Mouse (Mus musculus) mouse embryonic stem cell (cell line): ENCODE results near the gene Mapk14.

Experiments used
- in situ Hi-C, 2 experiments: fragments of 300-500 bp; cut with MboI; formaldehyde crosslinking; loops; 1 replicate in 1 of 2; 3 replicates in 1 of 2; pipeline ENCODE4 v1.14.3; 2019 to 2020; ENCODE audit warnings: low sequenced_read_pairs in 2 of 2, low pct_unique_long_range_greater_than_20kb in 1 of 2, mixed read lengths in 1 of 2; ENCODE audit not compliant: unreplicated experiment in 1 of 2

Gene Mapk14

DNA sequence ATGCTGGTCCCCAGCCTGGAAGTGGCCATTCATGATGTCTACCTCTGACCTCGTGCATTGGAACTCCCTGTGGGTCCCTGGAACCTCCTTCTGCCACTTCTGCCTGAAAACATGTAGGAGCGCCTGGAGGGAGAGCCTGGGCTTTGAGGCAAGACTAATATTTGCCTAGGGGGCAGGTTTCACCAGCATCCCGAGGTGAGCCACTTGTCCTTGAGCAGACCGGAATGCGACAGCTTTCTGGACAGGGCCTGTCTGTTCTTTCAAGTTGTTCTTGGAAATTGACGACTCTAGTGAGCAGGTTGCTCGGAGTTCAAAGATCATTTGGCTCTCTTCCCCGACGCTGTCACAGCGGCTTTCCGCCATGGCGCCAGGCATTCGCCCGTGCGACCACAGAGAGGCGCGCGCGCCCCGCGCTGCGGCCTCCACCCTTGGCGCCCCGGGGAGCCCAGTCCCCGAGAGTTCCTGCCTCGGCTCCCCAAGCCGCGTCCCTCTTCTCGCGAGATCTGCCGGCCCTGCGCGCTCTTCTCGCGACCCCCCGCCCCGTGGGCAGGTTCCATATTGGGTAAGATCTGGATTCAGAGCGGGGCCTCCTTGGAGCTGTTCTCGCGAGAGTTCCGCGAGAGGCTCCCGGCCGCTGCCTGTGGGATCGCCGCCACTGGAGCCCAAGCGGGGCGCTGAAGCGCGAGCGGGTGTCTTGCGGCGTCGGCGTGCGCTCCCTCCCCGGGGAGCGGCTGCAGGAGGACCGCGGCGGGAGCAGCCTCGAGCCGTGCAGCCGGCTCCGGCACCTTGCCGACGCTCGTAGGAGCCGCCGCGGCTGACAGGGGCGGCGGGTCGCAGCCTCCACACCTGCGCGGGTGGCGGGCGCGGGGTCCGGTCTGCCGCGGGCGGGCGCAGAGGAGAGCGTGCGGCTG is at the start of gene Mapk14:
Gene Mapk14, plus strand, starts transcription at position 554 of the 911 bp plus-strand sequence.
- in situ Hi-C loops: no loop called here

DNA sequence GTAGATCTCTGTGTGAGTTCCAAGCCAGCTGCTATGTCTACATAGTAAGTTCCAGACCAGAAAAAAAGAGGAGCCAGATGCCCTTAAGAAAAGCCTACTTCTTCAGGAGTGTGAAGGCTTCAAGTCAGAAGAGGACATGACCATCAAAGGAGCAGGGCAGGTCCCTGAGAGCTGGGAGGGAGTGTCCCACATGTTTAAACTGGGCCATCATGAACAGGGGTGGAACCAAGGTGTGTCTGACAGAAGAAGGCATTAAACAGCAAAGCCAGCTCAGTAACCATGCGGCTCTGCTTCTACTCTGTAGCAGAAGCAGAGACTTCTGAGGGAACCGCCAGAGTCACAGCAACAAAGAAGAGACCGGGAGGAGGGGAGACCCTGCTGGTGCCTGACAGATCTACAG is 47.4 kb upstream of the Mapk14 start:
- in situ Hi-C loops: no loop called here

DNA sequence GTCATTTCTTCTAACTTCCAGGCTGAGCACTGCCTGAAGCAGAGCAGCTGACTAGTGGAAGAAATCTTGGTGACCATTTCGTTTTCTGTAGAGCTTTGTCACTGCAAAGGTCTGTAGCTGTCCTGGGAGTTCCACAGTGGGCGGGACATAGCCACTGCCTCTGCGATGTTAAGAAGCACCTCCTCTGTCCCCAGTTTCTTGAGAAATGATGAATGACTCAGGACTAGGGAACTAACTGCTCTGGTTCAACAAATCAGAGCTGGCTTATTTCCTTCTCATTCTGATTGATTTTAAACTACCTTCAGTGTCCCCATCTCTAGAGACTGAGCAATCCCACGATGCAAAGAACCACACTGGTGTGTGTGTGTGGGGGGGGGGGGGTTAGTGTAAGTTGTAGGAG is 47.0 kb upstream of the Mapk14 start:
- in situ Hi-C loops: no loop called here

DNA sequence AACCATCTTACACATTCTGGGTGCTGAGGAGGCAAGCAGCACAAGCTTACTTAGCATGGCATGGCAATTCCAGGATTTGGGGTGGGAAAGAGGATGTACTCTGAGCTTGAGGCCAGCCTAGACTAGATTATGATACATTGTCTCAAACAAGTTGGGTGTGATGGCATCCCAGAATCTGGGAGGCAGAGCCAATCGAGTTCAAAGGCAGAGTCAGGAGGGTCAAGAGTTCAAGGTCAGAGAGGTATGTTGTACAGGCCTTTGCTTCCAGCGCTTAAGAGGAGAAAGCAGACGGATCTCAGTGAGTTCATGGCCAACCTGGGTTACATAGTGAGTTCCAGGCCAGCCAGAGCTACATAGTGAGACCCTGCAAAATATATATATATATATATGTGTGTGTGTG is 44.9 kb upstream of the Mapk14 start:
- in situ Hi-C loops: no loop called here

DNA sequence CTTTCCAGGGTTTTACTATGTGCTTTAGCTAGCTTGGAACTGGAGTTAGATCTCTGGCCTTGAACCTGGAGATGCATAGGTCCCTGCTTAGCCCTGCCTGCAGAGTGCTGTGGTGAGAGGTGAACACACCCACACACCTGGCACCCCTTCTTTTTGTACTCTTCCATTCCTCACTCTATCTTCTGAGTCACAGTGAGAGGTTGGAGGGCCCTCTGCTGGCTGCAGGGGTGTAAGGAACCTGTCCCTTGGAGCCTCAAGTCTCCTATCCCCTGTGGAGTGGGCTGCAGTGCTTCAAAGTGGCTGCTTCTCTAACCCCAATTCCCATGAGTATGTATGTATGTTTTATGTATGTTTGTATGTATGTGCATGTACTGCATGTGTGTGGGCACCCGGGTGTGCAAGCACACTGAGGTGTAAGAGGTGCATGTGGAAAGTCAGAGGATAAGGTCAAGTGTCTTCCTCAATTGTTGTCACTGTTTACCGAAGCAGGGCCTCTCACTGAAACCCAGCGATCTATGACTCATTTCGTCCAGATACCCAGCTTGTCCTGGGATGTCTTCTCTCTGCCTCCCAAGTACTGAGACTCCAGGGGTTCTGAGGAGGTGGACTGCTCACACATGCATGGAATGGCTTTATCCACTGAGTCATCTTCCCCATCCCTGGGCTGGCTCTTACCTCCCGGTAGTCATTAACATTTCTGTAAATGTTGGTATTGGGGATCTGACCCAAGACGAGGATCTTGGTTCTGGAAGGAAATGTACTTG is 42.3 kb upstream of the Mapk14 start:
- in situ Hi-C loops: no loop called here

DNA sequence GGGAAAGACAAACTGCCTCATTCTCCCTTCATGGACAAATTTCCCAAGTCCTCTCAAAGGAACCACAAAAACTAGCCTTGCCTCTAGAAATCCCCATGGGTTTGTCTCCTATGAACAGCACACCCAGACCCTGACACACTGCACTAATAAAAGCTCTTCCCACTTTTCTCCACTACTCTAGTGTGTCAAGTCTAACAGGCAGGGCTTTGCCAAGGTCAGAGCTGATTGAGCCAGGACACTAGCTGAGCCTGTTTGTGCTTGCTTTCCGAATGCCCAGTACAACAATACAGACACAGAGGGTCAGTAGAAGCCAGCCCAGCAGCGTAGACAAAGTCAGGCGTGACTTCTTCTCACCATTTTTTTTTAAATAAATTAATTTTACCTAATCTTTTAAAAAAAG is 40.9 kb upstream of the Mapk14 start:
- in situ Hi-C loops: no loop called here

DNA sequence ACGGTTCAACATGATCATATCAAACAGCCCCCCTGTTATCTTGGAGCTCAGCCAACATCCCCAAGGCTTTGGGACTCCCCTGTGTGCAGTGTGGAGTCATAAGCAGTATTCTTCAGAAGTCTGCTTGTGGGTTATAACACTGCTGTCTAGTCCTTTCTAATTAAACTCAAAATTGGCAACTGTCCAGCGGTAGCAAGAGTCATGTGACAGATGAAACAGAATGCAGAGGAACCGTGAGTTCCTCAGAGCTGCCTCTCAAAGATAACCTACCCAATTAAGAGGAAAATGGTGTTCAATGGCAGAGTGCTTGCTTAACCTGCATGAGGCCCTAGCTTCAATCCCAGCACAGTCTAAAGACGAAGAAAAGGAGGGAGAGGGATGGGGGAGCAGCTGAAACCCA is 33.2 kb upstream of the Mapk14 start:
- in situ Hi-C loops: no loop called here

DNA sequence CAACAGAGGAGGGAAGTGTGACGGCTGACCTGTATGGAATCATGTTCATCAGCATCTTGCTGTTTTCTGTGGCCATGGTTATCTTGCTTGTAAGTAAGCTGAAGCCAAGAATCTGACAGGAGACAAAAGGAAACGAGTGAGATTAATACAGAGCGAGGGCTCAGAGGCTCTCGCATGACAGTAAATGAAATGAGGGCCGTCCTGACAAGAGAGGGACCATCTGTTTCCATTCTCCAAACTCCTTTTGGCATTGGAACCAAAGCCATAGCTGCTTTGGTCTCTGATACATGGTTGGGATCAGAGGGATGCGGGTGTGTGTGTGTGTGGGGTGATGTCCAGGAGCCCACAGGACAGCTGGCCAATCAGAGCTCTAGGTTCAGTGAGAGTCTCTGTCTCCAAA is 31.6 kb upstream of the Mapk14 start:
- in situ Hi-C loops: no loop called here

DNA sequence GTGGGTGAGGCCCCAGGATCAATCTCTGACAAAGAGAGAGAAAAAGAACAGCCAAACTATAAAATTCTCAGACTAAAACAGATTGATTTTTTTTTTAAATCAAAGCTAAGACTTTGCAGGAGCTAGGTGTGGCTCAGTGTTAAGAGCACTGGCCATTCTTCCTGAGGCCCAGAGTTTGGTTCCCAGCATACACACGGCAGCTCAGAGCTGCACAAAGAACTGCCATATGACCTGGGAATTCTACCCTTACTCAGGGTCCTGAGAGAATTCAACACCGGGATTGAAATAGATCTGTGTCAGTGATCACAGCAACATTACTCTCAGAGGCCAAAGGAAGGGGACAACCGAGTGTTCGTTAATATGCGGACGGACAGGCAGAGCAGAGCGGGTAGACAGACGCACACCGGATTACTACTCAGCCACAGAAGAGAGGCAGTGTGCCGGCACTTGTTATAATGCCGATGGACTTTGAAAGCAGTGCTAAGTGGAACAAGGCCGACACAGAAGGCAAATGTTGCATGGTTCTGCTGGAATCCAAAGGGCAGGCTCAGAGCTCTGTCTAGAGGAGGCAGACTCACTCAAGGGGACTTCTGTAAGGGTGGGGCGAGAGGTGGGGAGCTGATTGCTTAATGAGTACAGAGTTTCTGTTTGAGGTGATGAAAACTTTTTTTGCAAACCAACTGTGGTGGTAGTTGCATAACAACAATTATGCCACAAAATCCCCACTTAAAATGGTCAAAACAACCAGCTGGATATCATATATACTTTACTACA is 8.6 kb upstream of the Mapk14 start:
- in situ Hi-C loops: no loop called here

DNA sequence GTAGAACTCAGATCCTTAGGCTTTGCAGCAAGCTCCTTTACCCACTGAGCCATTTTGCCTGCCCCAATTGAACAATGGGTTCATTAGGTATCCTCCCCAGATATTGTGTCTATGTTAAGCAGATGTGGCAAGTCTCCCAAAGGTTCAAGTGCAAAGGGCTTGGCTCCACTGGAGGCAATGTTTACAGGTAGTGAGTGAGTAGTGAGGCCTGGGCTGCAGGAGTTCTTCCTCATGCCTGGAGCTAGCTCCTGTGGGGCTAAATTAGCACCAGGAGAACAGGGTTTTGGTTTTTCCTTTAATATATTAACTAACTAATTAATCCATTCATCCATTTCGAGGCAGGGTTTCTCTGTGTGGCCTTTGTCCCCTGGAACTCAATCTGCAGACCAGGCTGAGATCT is 7.5 kb upstream of the Mapk14 start:
- in situ Hi-C loops: no loop called here

DNA sequence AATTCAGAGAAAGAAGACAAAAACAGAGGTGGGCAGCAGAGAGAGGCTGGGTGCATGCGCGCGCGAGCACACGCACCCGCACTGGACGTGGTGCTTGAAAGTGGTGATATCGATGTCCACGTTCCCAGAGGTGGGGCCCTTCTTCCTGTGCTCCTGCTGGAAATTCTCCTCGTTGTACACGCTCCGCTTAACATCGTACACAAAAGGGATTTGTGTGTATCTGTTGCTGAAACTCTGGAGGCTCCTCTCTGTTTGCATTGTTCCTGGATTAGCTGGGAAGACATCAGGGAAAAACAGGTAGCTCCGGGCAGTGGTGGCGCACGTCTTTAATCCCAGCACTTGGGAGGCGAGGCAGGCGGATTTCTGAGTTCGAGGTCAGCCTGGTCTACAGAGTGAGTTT is 6.5 kb upstream of the Mapk14 start:
- in situ Hi-C loops: no loop called here

DNA sequence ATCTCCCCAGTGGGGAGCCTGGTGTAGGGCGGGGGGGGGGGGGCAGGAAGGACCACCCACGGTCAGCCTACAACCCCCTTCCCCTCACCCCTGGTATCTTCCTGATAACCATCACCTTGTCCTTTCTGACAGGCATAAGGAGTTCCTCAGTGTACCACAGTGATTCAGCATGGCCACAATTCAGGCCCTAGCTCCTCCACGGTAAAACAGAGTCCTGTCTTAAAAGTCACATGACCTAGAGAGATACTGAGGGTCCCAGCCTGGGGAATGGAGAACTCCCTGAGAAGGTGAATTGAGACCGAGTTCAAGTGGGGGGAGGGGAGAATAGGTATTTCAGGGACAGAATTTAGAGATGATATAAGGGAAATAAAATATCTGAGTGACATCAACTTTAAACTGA is 3.8 kb upstream of the Mapk14 start:
- in situ Hi-C loops: no loop called here

DNA sequence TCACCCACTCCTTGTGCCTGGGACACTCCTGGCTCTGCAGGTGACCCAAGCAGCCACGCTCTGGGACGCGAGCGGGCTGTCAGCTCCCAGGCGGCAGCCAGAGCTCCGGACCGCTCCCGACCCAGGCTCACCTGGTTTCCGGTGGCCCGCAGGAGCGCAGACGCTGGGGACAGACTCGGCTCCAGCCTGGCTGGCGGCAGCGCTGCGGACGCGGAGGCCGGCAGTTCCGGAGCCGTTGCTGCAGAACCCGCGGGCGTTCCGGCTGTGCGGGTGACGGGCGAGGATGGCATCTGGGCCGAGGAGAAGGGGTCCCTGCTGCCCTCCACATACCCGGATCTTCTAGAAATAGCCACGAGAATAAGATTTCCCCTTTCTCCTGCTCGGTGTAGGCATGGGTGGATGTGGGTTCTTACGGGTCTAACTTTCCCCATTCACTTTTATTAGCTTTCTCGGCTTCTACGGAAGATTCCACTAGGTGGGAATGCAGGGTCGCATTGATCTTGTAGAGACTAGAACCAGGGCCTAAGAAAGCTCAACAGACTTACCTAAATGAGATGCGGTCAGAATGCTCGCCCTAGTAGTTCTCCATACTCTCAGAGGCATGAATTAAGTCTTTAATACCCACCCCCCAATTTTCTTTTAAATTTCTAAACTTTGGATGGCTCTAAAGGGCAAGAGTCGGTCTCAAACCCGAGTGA is 1.4 kb upstream of the Mapk14 start, which contains the start of gene Slc26a8:
Gene Slc26a8, minus strand, starts transcription at position 648 of the 698 bp plus-strand sequence.
- in situ Hi-C loops: no loop called here

DNA sequence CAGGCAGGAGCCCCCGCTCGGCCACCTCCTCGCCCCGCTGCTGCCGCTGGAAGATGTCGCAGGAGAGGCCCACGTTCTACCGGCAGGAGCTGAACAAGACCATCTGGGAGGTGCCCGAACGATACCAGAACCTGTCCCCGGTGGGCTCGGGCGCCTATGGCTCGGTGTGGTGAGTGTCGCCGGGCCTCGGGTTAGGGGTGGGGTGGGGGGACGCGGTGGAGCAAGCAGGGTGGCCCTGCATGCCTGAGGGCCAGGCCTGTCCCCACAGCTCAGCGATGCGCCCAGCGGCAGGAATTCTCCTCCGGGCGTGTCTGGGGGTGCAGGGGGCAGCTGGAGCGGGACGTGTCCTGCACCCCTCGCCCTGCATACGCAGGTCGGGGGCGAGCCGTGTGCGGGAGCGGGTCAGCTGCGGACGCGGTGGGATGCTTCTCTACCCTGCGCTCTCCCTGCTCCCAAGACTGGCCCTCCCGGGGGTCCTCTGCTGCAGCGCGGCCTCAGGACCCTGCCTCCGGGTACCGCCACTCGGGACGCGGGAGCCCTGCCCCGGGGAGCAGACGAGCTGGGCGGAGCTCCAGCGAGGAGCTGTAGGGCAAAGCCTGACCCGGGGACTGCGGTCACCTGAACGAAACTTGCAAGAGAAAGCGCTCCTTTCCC is 685 bp downstream of the Mapk14 start:
- in situ Hi-C loops: no loop called here

DNA sequence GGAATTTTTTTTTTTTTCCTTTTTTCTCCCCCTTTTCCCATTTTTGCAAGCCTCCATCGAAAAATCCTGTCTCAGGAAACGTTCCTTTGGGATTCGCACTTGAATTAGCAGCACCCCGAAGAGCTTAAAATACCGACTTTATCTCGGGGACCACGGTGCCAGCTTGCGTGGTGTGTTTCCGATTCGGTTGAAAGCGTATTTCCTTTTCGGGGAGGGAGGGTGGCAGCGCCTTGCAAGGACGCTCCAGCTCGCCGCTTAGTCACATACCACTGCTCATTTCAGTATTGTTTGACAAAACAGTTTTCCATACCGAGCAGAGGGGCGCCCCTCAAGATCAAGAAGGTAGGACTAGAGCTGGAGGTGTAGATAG is 1.2 kb downstream of the Mapk14 start:
- in situ Hi-C loops: no loop called here

DNA sequence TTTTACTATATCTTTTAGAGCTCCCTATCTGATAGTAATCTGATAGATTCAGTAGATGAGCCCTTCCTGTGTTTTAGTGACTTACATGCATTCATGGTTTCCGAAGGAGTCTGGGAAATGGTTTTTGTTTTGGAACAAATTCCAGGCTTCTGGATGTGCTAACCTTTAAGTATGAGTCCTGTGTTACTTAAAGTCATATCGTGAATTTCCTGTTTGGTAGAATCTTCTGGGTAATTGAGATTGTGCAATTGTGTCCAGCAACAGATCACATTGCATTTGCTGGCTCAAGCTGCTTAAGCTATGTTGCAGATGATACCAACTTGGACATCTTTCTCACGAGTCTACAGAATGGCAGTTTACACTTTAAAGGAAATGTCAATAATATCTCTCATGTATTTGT is 2.0 kb downstream of the Mapk14 start:
- in situ Hi-C loops: no loop called here

DNA sequence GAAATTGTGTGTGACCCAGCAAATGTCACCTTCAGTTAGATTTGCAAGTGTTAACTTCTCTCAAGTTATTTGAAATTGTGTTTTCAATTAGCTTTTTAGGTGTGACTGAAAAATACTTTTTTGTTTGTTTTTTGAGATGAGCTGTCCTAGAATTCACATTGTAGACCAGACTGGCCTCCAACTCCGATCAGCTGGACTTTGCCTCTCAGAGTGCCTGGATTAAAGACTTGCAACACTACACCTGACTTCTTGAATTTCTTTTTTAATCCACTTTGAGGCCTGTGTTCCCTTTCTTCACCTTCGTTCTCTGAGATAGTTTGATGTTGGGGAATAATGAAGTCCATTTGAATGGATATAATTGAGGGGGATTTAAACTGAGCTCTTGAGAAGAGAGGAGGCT is 2.9 kb downstream of the Mapk14 start:
- in situ Hi-C loops: no loop called here

DNA sequence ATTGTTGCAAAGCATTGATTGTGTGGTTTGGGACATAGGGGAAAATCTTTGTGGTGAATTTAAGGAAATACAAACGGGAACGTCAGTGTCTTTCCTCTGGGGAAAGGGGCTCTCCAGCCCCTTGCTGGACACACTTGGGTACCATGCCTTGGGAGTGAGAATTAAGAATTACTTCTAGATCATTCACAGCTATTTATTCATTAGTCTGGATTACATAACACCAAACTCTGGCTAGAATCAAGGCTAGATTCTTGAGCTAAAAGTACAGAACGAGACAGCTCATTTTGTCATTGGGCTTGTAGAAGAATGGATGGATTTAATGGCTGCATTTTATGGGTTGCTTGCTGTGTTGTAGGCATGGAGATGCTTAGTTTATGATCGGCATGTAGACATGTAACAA is 3.7 kb downstream of the Mapk14 start:
- in situ Hi-C loops: no loop called here
